Mouse (Mus musculus) thymus, adult 2 months (tissue): ENCODE results near the gene March9. TPM values are rescaled to one million over a fixed set of nuclear protein-coding genes. Genes with fewer than 3 reads are reported as not detected.
"Not testable (repeated sequence)": the region's sequence is repeated elsewhere in the genome, so short reads cannot be mapped to it uniquely, and the experiment has no call there.

ENCODE experiments used
- DNase-seq: peaks from one replicate; pipeline ENCODE4 v3.0.0; 2021
- H3K27ac ChIP-seq: fragments of 200-500 bp; 2 replicates; pipeline ENCODE4 v1.5.1; 2012; ENCODE audit warnings: low read length, control low read depth; ENCODE audit not compliant: control insufficient read depth, insufficient read depth
- H3K27me3 ChIP-seq: fragments of 200-500 bp; 2 replicates; pipeline ENCODE4 v1.6.1; 2012; ENCODE audit warnings: mild to moderate bottlenecking, low read length, moderate library complexity, mixed read lengths; ENCODE audit not compliant: control insufficient read depth, insufficient read depth
- H3K36me3 ChIP-seq: fragments of 200-500 bp; 2 replicates; pipeline ENCODE4 v1.6.1; 2012; ENCODE audit warnings: mild to moderate bottlenecking, low read length, moderate library complexity; ENCODE audit not compliant: control insufficient read depth, insufficient read depth
- H3K4me1 ChIP-seq: fragments of 200-500 bp; replicated peaks from 2 replicates; pipeline ENCODE4 v1.6.1; 2012; ENCODE audit warnings: low read length; ENCODE audit not compliant: control insufficient read depth, insufficient read depth
- H3K4me3 ChIP-seq: fragments of 200-500 bp; 2 replicates; pipeline ENCODE4 v1.5.1; 2012; ENCODE audit warnings: mild to moderate bottlenecking, low read length, control low read depth, moderate library complexity; ENCODE audit not compliant: control insufficient read depth, insufficient read depth
- CTCF ChIP-seq: fragments of 200-500 bp; IDR thresholded peaks from 2 replicates; pipeline ENCODE4 v1.5.1; 2012; ENCODE audit warnings: mild to moderate bottlenecking, control low read depth, low read length, moderate library complexity, borderline replicate concordance; ENCODE audit not compliant: control insufficient read depth, poor library complexity, insufficient read depth; ENCODE audit errors: extremely low read depth
- POLR2A ChIP-seq: fragments of 200-500 bp; IDR thresholded peaks from 2 replicates; pipeline ENCODE4 v1.6.1; 2012; ENCODE audit warnings: mild to moderate bottlenecking, low read length, control low read depth, moderate library complexity; ENCODE audit not compliant: control insufficient read depth, poor library complexity, insufficient read depth; ENCODE audit errors: extremely low read depth
- WGBS: fragments of 180-500 bp; shearing (Covaris S2); methylation state at CpG from one replicate; pipeline ENCODE4 v1.1.7; 2018; 5-methylcytosine and 5-hydroxymethylcytosine counted together
- polyA plus RNA-seq: library from polyadenylated mRNA; depleted of rRNA; stranded (reverse); fragments of >200 nt; gene quantifications from 2 replicates; pipeline ENCODE4 v1.2.3, GENCODE M21; 2012

Gene March9
- polyA plus RNA-seq, 1 experiment, result 5.4 TPM

DNA sequence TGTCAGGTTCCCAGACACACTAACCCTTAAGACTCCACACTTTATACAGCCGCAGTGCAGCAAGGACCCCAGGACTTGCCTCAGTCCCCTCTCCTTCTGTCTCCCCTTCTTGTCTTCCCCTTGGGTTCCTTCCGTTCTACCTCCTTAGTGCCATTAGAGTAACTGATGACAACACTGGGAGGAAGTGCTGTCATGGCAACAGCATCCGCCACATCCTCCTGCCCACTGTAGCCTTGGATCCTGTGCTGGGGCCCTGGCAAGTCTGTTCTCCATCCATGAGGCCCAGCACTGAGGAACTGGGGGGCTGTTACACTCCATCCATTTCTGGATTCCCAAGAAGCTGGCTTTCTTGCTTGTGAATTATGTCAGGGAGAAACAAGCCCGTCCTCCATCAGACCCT, 16.1 kb upstream of the March9 start:
- 11% methylated on average over 4 of the region's 4 CpGs for WGBS
- Histone ChIP-seq H3K4me1 (peaks cover 22% of the 10 kb centered on the region), H3K27ac (peak overlapping the region; percentile 73; the same call in 1 of the 2 replicates), H3K36me3 (peaks cover 9% of the 10 kb centered on the region; the same call in 1 of the 2 replicates), H3K27me3 (no peaks in the 10 kb centered on the region), H3K4me3 (peak overlapping the region; percentile 80)
- TF ChIP-seq POLR2A, result no peak
- no peak for TF ChIP-seq CTCF
- DNase-seq, result peak; percentile 72

DNA sequence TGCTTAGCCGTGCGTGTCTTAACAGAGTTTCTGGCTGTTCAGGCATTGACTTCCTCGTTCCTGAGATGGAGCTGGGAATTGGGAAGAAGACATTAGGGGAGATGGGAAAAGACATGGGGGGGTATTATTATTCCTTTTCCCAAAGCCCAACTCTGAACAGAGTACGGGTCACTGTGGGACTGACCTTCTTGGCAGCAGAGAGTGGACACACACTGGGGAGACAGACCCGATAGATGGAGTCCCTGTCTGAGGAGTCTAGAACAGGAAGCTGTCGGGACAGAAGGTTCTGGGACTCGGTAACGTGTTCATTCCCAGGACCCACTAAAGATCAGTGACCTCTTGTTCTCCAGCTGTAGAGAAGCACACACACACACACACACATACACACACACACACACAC, 15.7 kb upstream of the March9 start:
- peaks cover 9% of the 10 kb centered on the region; the same call in 1 of the 2 replicates for H3K36me3 ChIP-seq
- H3K4me3 ChIP-seq, result peak overlapping the region; percentile 80
- peak overlapping the region; percentile 73 for H3K27ac ChIP-seq
- TF ChIP-seq POLR2A, result no peak
- no peak for TF ChIP-seq CTCF
- peaks cover 24% of the 10 kb centered on the region for H3K4me1 ChIP-seq
- DNase-seq, result no peak
- 3% methylated on average over 8 of the region's 8 CpGs for WGBS
- H3K27me3 ChIP-seq, result no peaks in the 10 kb centered on the region

DNA sequence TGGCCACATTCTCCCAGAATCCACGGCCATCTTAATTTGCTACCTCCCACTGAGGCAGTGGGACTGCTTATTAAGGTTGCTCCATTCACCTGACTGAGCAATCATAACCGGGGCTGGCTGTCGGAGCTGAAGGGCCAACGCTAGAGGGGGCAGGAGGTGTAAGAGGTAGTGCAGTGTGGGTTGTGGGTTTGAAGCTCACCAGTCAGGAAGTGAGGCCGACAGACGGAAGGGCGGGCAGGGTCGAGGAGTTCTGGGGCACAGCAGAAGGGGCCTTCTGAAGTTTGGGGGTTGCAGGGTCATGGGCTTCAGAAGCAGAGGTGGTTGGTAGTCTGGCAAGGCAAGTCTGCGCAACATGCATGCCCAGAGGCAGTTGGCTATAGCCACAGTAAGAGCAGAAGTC, 15.1 kb upstream of the March9 start, which contains the start of gene Agap2:
TSS of gene Agap2 (plus strand) at position 205 of the 400 bp plus-strand sequence.
- WGBS, result 7% methylated on average over 9 of the region's 9 CpGs
- Histone ChIP-seq H3K4me3 (peak within 1 kb of the TSS; percentile 80), H3K27me3 (no peaks in the 10 kb centered on the region), H3K36me3 (peaks cover 6% of the 10 kb centered on the region; the same call in 1 of the 2 replicates), H3K4me1 (peaks cover 29% of the 10 kb centered on the region), H3K27ac (peak within 1 kb of the TSS; percentile 73)
- peak; percentile 80; the same call in 1 of the 2 replicates for TF ChIP-seq CTCF
- TF ChIP-seq POLR2A, result peak; percentile 77
- DNase-seq, result peak; percentile 90

DNA sequence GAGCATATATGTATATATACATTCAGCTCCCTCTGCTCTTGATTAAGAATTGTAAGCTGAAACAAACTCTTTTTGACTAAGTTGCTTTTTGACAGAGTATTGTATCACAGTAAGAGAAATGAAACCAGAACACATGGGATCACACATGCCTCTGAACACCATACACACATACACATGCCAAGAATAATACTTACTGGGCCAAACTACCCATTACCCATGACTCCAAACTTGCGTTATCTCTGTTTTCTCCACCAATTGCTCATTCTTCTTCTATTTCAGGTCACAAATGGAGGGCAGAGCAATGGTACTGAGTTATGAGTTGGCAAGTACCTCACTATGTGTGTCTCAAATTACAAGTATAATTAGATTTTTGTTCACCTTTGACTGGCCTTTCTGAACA, 14.0 kb upstream of the March9 start:
- H3K4me3 ChIP-seq, result no peak overlapping the region
- no peak overlapping the region for H3K27ac ChIP-seq
- peaks cover 40% of the 10 kb centered on the region for H3K4me1 ChIP-seq
- no peaks in the 10 kb centered on the region for H3K27me3 ChIP-seq
- TF ChIP-seq POLR2A, result no peak
- TF ChIP-seq CTCF, result no peak
- WGBS, result 96% methylated on average over 1 of the region's 1 CpGs
- DNase-seq, result no peak
- H3K36me3 ChIP-seq, result no peaks in the 10 kb centered on the region

GRCm38 (mm10) chr10:127072969-127073368, 13.0 kb upstream of the March9 start:
- not testable (repeated sequence) for DNase-seq, H3K27ac ChIP-seq, H3K27me3 ChIP-seq, H3K4me3 ChIP-seq, H3K36me3 ChIP-seq
- peaks cover 35% of the 10 kb centered on the region for H3K4me1 ChIP-seq
- 95% methylated on average over 2 of the region's 2 CpGs for WGBS

GRCm38 (mm10) chr10:127072270-127072669, 12.3 kb upstream of the March9 start:
- not testable (repeated sequence) for H3K27me3 ChIP-seq, H3K36me3 ChIP-seq, DNase-seq, H3K4me3 ChIP-seq, H3K27ac ChIP-seq
- 78% methylated on average over 4 of the region's 4 CpGs for WGBS
- H3K4me1 ChIP-seq, result peaks cover 30% of the 10 kb centered on the region

- TF ChIP-seq POLR2A (no peak), CTCF (no peak)
- DNase-seq, result no peak
- no peak overlapping the region for H3K27ac ChIP-seq
- H3K4me3 ChIP-seq, result no peak overlapping the region
- H3K27me3 ChIP-seq, result no peaks in the 10 kb centered on the region
- 81% methylated on average over 9 of the region's 9 CpGs for WGBS
- H3K36me3 ChIP-seq, result peaks cover 4% of the 10 kb centered on the region; the same call in 1 of the 2 replicates
- peaks cover 23% of the 10 kb centered on the region for H3K4me1 ChIP-seq
Observed at GRCm38 (mm10) chr10:127071203-127071602, 11.2 kb upstream of the March9 start.
